ENCODE assay signal across 25 mouse cellular contexts in the genomic region with DNA sequence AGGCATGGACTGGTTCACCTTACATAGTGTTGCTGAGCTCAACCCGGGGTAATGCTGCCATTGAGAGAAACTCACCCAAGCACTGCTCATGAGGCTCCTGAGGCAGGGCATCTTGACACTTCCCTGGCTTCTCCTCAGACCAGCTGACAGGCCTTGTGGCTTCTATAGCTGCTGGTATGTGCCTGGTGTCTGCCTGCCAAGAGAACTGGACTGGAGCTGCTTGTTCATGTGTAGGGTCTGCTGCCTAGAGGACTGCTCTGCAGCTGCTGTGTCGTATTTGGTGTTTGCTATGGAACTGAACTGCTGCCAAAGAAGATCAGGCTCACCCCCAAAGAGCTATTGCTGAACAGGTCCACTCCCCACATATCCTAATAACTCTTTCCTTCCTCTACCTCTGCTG.
A peak's percentile ranks its signal among the peaks of the same experiment; 100 is the strongest.
DNase-seq lines count a peak whose midpoint lies in the region; ATAC-seq and TF ChIP-seq lines count a peak whose summit lies in the region.
"Had no signal": no experiment of that assay in that cellular context is flagged by ENCODE, and none has a peak within 500 bp of the region (broad histone marks: within the 10 kb centered on the region; RNA-seq: fewer than 3 reads in every experiment).

No protein-coding gene starts in this region.

- no peak overlapping the region for H3K4me3 ChIP-seq in midbrain, postnatal 0 days (ENCODE audit: low read depth, low read length)
- no peak overlapping the region for H3K4me3 ChIP-seq in midbrain, embryonic 15.5 days
- H3K4me3 ChIP-seq: heart, embryonic 15.5 days; liver, embryonic 12.5 days; midbrain, embryonic 12.5 days; stomach, embryonic 15.5 days had no signal

- no peak for ATAC-seq in midbrain, postnatal 0 days (ENCODE audit: low FRiP score)
- no peak for ATAC-seq in midbrain, embryonic 15.5 days (replicated peaks)
- ATAC-seq: CD4-positive, CD25-positive, alpha-beta regulatory T cell, adult 4 months; forebrain, postnatal 0 days; liver, embryonic 12.5 days; Patski had no signal

- H3K27me3 ChIP-seq in midbrain, postnatal 0 days (ENCODE audit: insufficient read depth, low read length): no peaks in the 10 kb centered on the region
- no peaks in the 10 kb centered on the region for H3K27me3 ChIP-seq in midbrain, embryonic 15.5 days (replicated peaks)
- H3K27me3 ChIP-seq: heart, embryonic 15.5 days; liver, embryonic 12.5 days; midbrain, embryonic 12.5 days; Patski; stomach, embryonic 15.5 days had no signal

- no peak for TF ChIP-seq CTCF in midbrain, postnatal 0 days (IDR thresholded peaks at IDR 0.05)

- WGBS in midbrain, postnatal 0 days: 78% methylated on average over 2 of the region's 2 CpGs
- 81% methylated on average over 2 of the region's 2 CpGs for WGBS in midbrain, embryonic 15.5 days

- no peak overlapping the region for H3K9ac ChIP-seq in midbrain, postnatal 0 days (replicated peaks; ENCODE audit: low read length, poor library complexity, severe bottlenecking)
- H3K9ac ChIP-seq in midbrain, embryonic 15.5 days: no peak overlapping the region
- H3K9ac ChIP-seq: forebrain, postnatal 0 days; heart, embryonic 15.5 days; liver, embryonic 12.5 days; midbrain, embryonic 12.5 days; stomach, embryonic 15.5 days had no signal

- intact Hi-C loops in left cerebral cortex, postnatal 4 days (cut with DNase I): no loop called here

- H3K4me2 ChIP-seq in midbrain, postnatal 0 days (ENCODE audit: low read depth, low read length, poor library complexity, severe bottlenecking): no peak overlapping the region
- no peak overlapping the region for H3K4me2 ChIP-seq in midbrain, embryonic 15.5 days
- H3K4me2 ChIP-seq: heart, embryonic 15.5 days; liver, embryonic 12.5 days; midbrain, embryonic 12.5 days; stomach, embryonic 15.5 days had no signal

- H3K9me3 ChIP-seq in midbrain, postnatal 0 days (ENCODE audit: low read length): no peaks in the 10 kb centered on the region
- no peaks in the 10 kb centered on the region for H3K9me3 ChIP-seq in midbrain, embryonic 15.5 days
- H3K9me3 ChIP-seq: heart, embryonic 15.5 days; liver, embryonic 12.5 days; midbrain, embryonic 12.5 days; stomach, embryonic 15.5 days had no signal

- H3K36me3 ChIP-seq in midbrain, postnatal 0 days (ENCODE audit: insufficient read depth, low read length): no peaks in the 10 kb centered on the region
- H3K36me3 ChIP-seq in midbrain, embryonic 15.5 days (replicated peaks): no peaks in the 10 kb centered on the region
- H3K36me3 ChIP-seq: heart, embryonic 15.5 days; liver, embryonic 12.5 days; midbrain, embryonic 12.5 days; stomach, embryonic 15.5 days had no signal

- no peaks in the 10 kb centered on the region for H3K4me1 ChIP-seq in midbrain, postnatal 0 days (ENCODE audit: insufficient read depth, low read length)
- no peaks in the 10 kb centered on the region for H3K4me1 ChIP-seq in midbrain, embryonic 15.5 days
- H3K4me1 ChIP-seq: heart, embryonic 15.5 days; liver, embryonic 12.5 days; midbrain, embryonic 12.5 days; stomach, embryonic 15.5 days had no signal

- H3K27ac ChIP-seq in midbrain, postnatal 0 days (ENCODE audit: low read depth, low read length): no peak overlapping the region
- no peak overlapping the region for H3K27ac ChIP-seq in midbrain, embryonic 15.5 days
- H3K27ac ChIP-seq: heart, embryonic 15.5 days; kidney, postnatal 0 days; liver, embryonic 12.5 days; midbrain, embryonic 12.5 days; stomach, embryonic 15.5 days had no signal

- peak; percentile 92 for DNase-seq in heart, adult 11 months
- no peak for DNase-seq in heart, adult 8-10 months (ENCODE audit: low spot score)
- DNase-seq in left cerebral cortex, postnatal 4 days: peak; percentile 20
- no peak for DNase-seq in left cerebral cortex, adult 18-20 months (ENCODE audit: low spot score in 2 of 2)
- peak; percentile 46 for DNase-seq in midbrain, postnatal 0 days (ENCODE audit: low spot score)
- no peak for DNase-seq in T-cell, adult 2 months (ENCODE audit: low spot score)
- DNase-seq: adrenal gland, adult 2 months; cerebellum, adult 11-12 months; forebrain, postnatal 0 days; gastrocnemius, postnatal 14 days; heart, postnatal 36 days; kidney, adult 2 months; lung, adult 2 months; right cerebral cortex, adult 18-20 months; right cerebral cortex, postnatal 4 days; thymus, adult 2 months; thymus, postnatal 4 days had no signal

Comparison
In these comparisons a context has a peak if more than half of its experiments do, and no peak if none do; other contexts are left out.
1. DNase-seq: peak in heart, adult 11 months (single experiment), left cerebral cortex, postnatal 4 days (single experiment) and midbrain, postnatal 0 days (single experiment); none in heart, adult 8-10 months (single experiment), left cerebral cortex, adult 18-20 months (0 of 2) and T-cell, adult 2 months (single experiment).